Mouse (Mus musculus): ENCODE measurements around the gene Gm20388. TPM values are rescaled to one million over a fixed set of nuclear protein-coding genes. Genes with fewer than 3 reads are reported as not detected.

The Gm20388 gene
- total RNA-seq, 2 experiments from 2014 or later: 6.8 to 7.8 TPM

GRCm38 (mm10) chr8:120409371-120410013, 498.9 kb downstream of the Gm20388 start:
- intact Hi-C loops (cut with DNase I): loop anchor here (5.0 kb wide), 2 partner anchors 63 to 123 kb away; no protein-coding TSS in a partner anchor
- no peak for DNase-seq

- no peak for DNase-seq
- intact Hi-C loops (cut with DNase I): no loop called here
These were observed 500.4 kb downstream of the Gm20388 start for GRCm38 (mm10) chr8:120411059-120411458.

- intact Hi-C loops (cut with DNase I): no loop called here
- no peak for DNase-seq
These were observed 501.2 kb downstream of the Gm20388 start for GRCm38 (mm10) chr8:120411862-120412261.

- intact Hi-C loops (cut with DNase I): no loop called here
- no peak for DNase-seq
These were observed 501.7 kb downstream of the Gm20388 start for GRCm38 (mm10) chr8:120412357-120412756.

DNA sequence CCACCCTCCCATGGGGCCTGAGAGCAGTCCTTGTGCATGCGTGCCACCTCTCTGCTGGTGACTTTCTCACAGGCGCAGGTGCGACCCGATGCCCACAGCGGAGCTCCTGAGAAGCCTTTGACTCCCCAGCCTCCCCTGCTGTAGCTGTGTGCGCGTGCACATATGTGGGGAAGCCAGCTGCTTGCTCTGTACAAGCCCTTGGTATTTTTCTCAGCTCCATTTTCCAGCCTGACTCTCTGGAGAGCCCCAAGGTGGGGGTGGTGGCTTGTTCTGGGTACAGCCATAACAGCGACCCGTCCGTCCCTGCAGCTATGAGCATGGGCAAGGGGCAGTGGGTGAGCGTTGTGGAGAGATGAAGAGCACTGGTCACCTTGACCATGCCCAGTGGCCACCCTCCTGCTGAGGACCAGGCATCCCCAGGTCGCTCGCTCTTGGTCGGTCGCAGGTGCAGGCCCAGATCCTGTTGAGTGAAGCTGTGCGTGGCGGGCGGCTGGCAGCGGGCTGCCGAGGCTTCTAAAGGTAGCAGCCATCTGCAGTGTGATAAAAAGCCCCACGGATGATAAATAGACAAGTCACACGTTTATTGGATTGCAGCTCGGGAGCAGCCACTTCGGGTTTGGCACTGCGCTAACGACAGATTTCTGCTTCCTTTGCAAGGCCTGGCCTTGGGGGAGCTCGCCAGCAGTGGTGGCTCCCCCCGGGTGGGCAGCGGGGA, 502.4 kb downstream of the Gm20388 start:
- DNase-seq: no peak
- intact Hi-C loops (cut with DNase I): no loop called here

- intact Hi-C loops (cut with DNase I): no loop called here
- DNase-seq: no peak
These were observed 503.0 kb downstream of the Gm20388 start for GRCm38 (mm10) chr8:120413626-120413988.

GRCm38 (mm10) chr8:120414216-120414615, 503.6 kb downstream of the Gm20388 start:
- intact Hi-C loops (cut with DNase I): no loop called here
- DNase-seq: no peak

- intact Hi-C loops (cut with DNase I): no loop called here
- no peak for DNase-seq
These were observed 504.8 kb downstream of the Gm20388 start for GRCm38 (mm10) chr8:120415474-120415873.

- intact Hi-C loops (cut with DNase I): no loop called here
- DNase-seq: no peak
These were observed 505.5 kb downstream of the Gm20388 start for GRCm38 (mm10) chr8:120416173-120416521.

- intact Hi-C loops (cut with DNase I): no loop called here
- peak; percentile 59 to 71 for DNase-seq
These were observed 506.1 kb downstream of the Gm20388 start for GRCm38 (mm10) chr8:120416522-120417394.

GRCm38 (mm10) chr8:120418188-120418587, 507.5 kb downstream of the Gm20388 start:
- intact Hi-C loops (cut with DNase I): no loop called here
- DNase-seq: no peak

- DNase-seq: no peak
- intact Hi-C loops (cut with DNase I): no loop called here
These were observed 509.0 kb downstream of the Gm20388 start for GRCm38 (mm10) chr8:120419675-120420074.

- no peak for DNase-seq
- intact Hi-C loops (cut with DNase I): no loop called here
These were observed 509.6 kb downstream of the Gm20388 start for GRCm38 (mm10) chr8:120420226-120420625.

DNA sequence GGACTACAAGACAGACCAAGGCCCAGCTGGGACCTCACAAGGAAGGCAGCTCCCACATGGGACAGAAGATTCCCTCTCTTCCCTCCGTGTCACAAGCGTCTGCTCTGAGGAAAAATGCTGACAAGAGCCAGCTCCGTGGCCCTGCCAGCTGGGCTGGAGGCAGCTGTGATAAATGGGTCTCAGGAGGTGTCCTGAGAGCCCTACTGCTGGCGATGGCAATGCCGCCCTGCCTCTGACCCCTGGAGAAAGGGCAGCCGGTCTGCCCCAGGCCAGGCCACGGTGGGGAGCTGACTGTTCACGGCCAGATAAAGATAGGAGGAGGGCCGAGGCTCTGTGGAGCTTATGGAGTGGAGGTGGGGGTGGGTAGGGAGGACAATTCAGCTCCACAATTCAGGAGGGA, 511.0 kb downstream of the Gm20388 start:
- intact Hi-C loops (cut with DNase I): no loop called here
- DNase-seq: peak; percentile 39 to 57

GRCm38 (mm10) chr8:120422236-120422635, 511.6 kb downstream of the Gm20388 start:
- no peak for DNase-seq
- intact Hi-C loops (cut with DNase I): no loop called here

GRCm38 (mm10) chr8:120423576-120423975, 512.9 kb downstream of the Gm20388 start:
- no peak for DNase-seq
- intact Hi-C loops (cut with DNase I): no loop called here

- intact Hi-C loops (cut with DNase I): no loop called here
- DNase-seq: no peak
These were observed 514.2 kb downstream of the Gm20388 start for GRCm38 (mm10) chr8:120424829-120425198.

DNA sequence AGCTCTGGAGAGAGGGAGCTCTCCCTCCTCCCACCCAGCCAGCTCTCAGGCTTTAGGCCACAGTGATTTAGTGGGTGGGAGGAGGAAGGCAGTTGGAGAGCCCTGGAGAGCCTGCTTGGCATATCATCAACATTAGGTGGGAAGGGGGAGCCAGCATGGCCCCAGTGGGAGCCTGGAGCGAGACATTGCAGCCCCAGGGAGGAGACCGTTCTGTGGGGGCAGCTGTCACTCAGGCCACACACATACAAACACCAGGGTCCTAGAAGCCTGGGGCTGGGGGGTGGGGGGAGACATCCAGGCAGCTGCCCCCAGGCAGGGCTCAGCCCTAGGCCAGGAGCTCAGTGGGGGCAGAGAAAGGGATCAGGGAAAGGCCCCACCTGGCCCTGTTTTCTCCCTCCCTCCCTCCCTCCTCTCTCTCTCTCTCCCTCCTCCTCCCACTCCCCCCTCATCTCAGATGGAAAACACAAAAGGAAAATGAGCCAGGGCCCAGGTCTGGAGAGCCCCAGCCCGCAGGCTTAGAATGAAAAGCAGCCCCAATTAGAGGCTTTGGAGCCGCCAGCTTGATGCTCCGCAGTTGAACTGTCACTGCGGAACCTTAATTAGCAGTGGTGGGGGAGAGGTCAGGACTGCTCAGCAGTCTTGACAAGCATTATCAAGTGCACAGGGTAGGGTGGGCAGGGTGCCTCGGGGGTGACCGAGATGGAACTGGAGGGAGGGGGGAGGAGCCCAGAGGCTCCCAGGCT, 514.7 kb downstream of the Gm20388 start:
- no peak for DNase-seq
- intact Hi-C loops (cut with DNase I): no loop called here

- intact Hi-C loops (cut with DNase I): loop anchor here (1.0 kb wide), 1 partner anchor 14 kb away; no protein-coding TSS in a partner anchor
- DNase-seq: no peak
These were observed 515.5 kb downstream of the Gm20388 start for GRCm38 (mm10) chr8:120426105-120426504.

DNA sequence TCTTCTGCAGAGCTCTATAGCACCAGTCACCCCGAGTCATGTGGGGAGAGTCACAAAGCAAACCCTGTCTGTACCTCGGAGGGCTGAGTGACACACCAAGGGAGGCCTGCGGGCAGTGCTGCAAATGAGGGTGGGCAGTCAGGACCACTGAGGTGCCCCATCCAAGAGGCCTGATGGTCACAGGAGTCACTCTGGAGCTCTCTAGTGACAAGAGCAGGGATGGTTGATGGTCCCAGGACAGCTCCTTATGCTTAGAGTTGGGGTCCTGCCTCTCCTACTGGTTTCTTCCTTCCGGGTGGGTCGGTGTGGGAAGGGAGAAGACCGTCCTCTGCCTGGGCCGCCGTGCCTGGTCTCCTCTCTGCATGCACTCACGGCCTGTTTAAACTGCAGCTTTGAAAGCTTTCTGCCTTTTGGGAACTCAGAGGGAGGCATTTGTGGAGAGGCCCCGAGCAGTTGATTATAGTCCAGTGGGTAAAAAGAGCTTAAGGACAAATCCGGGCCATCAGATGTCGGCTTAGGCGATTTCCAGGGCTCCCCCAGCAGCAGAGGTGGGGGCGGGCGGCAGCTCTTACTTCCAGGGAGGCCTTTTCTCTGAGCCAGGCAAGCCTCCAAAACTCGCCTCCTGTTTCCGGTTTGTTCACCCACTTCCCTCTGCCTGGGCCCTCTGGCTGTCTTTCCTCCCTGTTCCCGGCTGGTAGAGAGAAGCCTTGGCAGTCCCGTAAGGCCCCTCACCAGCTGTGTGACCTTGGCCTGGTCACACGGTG, 516.2 kb downstream of the Gm20388 start:
- intact Hi-C loops (cut with DNase I): loop anchor here (1.0 kb wide), 1 partner anchor 13 kb away; no protein-coding TSS in a partner anchor
- DNase-seq: peak in 1 of 2 experiments; percentile 43
